Mouse (Mus musculus): ENCODE measurements around the gene Pxn.

DNA sequence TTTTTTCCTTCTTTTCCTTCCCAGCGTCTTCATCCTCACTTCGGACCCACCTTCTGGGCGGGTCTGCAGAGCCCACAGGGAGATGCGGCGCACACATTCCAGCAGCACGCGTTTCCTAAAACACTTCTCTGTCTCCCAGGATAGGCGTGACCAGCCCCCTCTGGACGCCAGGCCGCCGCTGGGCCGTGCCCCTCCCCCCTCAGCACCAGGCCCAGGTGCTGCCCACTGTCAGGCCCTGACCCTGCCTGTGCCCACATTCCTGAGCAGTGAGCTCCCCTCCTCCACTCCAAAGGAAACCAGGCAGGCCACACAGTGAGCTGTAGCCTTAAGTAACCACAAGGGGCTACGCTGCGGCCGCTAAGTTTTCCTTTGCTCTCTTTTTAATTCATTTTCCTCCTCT is 17.5 kb downstream of the Pxn start:
- no peak for TF ChIP-seq MAFK (IDR thresholded peaks at IDR 0.05; ENCODE audit: insufficient read depth, low read depth, low read length)
- no peak for TF ChIP-seq CHD2 (IDR thresholded peaks at IDR 0.05; ENCODE audit: low read depth, low read length)
- no peak for TF ChIP-seq HCFC1 (IDR thresholded peaks at IDR 0.05; ENCODE audit: borderline replicate concordance, insufficient read depth, low read length)
- TF ChIP-seq ZNF384 (IDR thresholded peaks at IDR 0.05; ENCODE audit: low read depth, low read length), result no peak
- no peak for TF ChIP-seq ZC3H11A (IDR thresholded peaks at IDR 0.05; ENCODE audit: borderline replicate concordance, low read depth, low read length)
